Mouse (Mus musculus) liver, postnatal 0 days (tissue): Measurements from ENCODE around the gene Pth1r.

Experiments
- CTCF ChIP-seq: sonication (generic); IDR thresholded peaks from 2 replicates; pipeline ENCODE4 v1.5.1; 2016; ENCODE audit warnings: antibody characterized with exemption, low read depth
- EP300 ChIP-seq: IDR thresholded peaks from 2 replicates; pipeline ENCODE4 v1.6.1; 2016; ENCODE audit warnings: antibody characterized with exemption, low read depth, mild to moderate bottlenecking

DNA sequence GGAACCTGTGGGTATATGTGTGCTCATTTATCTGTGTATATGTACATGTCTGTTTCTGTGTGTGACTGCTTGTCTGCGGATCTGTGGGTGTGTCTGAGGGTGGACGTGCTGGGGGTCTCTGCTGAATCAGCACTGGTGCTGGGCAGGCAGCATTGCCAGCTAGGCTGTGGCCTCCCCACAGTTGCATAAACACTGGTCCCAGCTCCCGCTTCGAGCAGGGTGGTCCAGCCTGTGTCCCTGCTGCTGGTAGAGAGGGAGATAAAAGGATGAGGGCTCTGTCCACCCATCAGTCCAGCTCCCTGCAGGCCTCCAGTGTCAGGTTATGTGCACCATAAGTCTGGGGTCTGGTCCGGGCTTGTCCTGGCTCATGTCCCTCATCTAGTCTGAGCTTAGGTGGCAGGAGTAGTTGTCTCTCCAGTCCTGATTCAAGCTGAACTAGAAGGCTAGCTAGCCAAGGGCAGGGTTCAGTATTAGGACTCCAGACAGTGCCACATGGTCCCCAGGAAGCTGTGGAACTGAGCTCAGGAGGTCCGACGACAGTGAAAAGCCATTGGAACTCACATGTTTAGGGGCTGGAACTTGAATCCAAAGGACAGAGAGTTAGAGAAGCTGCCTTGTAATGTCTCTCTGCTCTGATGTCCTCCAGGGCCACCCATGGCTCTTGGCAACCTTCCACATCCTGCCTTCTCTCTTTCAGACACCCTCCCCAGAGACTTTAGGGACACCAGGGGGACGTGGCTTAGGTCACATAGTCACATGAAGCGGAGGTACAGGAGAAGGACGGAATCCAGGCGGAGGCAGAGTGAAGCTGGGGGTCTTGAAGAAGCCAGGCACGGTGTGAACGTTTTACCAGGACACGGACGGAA, 27.7 kb upstream of the Pth1r start:
- no peak for TF ChIP-seq CTCF
- no peak for TF ChIP-seq EP300
